Mouse (Mus musculus): ENCODE measurements around the gene 1700017B05Rik. TPM values are rescaled to one million over a fixed set of nuclear protein-coding genes. Genes with fewer than 3 reads are reported as not detected.

1700017B05Rik gene
- polyA plus RNA-seq (2014; fragmentation: Illumina TruSeq; extraction: RNeasy Lipid Tissue Mini Kit (QIAGEN cat#74804); ENCODE audit: low read depth, low replicate concordance): 19.8 TPM

GRCm38 (mm10) chr9:57261913-57262794, at the start of gene 1700017B05Rik:
TSS of gene 1700017B05Rik (minus strand) at chr9:57262612.

GRCm38 (mm10) chr9:57236256-57236655, 26.2 kb downstream of the 1700017B05Rik start, which contains the start of gene Trcg1:
TSS of gene Trcg1 (plus strand) at chr9:57236556.

Other genes starting within 250 kb of the 1700017B05Rik start
- 24.4 TPM for gene Sin3a, start 190.6 kb downstream of the 1700017B05Rik start, polyA plus RNA-seq (2014; fragmentation: Illumina TruSeq; extraction: RNeasy Lipid Tissue Mini Kit (QIAGEN cat#74804); ENCODE audit: low read depth, low replicate concordance)
- 90.5 TPM for gene Man2c1, start 131.9 kb downstream of the 1700017B05Rik start, polyA plus RNA-seq (2014; fragmentation: Illumina TruSeq; extraction: RNeasy Lipid Tissue Mini Kit (QIAGEN cat#74804); ENCODE audit: low read depth, low replicate concordance)
- 9.1 TPM for gene Neil1, start 114.3 kb downstream of the 1700017B05Rik start, polyA plus RNA-seq (2014; fragmentation: Illumina TruSeq; extraction: RNeasy Lipid Tissue Mini Kit (QIAGEN cat#74804); ENCODE audit: low read depth, low replicate concordance)
- gene Commd4, start 104.3 kb downstream of the 1700017B05Rik start, polyA plus RNA-seq (2014; fragmentation: Illumina TruSeq; extraction: RNeasy Lipid Tissue Mini Kit (QIAGEN cat#74804); ENCODE audit: low read depth, low replicate concordance): 113 TPM
- gene Trcg1, start 26.1 kb downstream of the 1700017B05Rik start, polyA plus RNA-seq (2014; fragmentation: Illumina TruSeq; extraction: RNeasy Lipid Tissue Mini Kit (QIAGEN cat#74804); ENCODE audit: low read depth, low replicate concordance): not detected
- 44.1 TPM for gene Ppcdc, start 177.5 kb upstream of the 1700017B05Rik start, polyA plus RNA-seq (2014; fragmentation: Illumina TruSeq; extraction: RNeasy Lipid Tissue Mini Kit (QIAGEN cat#74804); ENCODE audit: low read depth, low replicate concordance)
- 30.8 TPM for gene Scamp5, start 205.4 kb upstream of the 1700017B05Rik start, polyA plus RNA-seq (2014; fragmentation: Illumina TruSeq; extraction: RNeasy Lipid Tissue Mini Kit (QIAGEN cat#74804); ENCODE audit: low read depth, low replicate concordance)
- 1.0 TPM for gene Rpp25, start 241.4 kb upstream of the 1700017B05Rik start, polyA plus RNA-seq (2014; fragmentation: Illumina TruSeq; extraction: RNeasy Lipid Tissue Mini Kit (QIAGEN cat#74804); ENCODE audit: low read depth, low replicate concordance)